Mouse (Mus musculus) lung, embryonic 16.5 days (tissue): ENCODE measurements around the gene Inpp5f. TPM values are rescaled to one million over a fixed set of nuclear protein-coding genes. Genes with fewer than 3 reads are reported as not detected.
A peak's percentile ranks its signal among the peaks of the same experiment; 100 is the strongest.
"Not testable (repeated sequence)": the region's sequence is repeated elsewhere in the genome, so short reads cannot be mapped to it uniquely, and the experiment has no call there.

Source experiments
- ATAC-seq: fragments of 200-750 bp; cut with Nextera tagmentation; 2 replicates; pipeline ENCODE4 v1.8.0; 2017; ENCODE audit warnings: low read depth, mild to moderate bottlenecking, moderate library complexity
- H3K27ac ChIP-seq: fragments of 300-500 bp; sonication (generic); 2 replicates; pipeline ENCODE4 v1.5.1; 2014; ENCODE audit warnings: mild to moderate bottlenecking, control low read depth, low read length
- H3K27me3 ChIP-seq: fragments of 300-500 bp; sonication (generic); 2 replicates; pipeline ENCODE4 v1.6.1; 2014; ENCODE audit warnings: low read depth, low read length, mixed read lengths; ENCODE audit not compliant: control insufficient read depth, insufficient read depth
- H3K36me3 ChIP-seq: fragments of 300-500 bp; sonication (generic); 2 replicates; pipeline ENCODE4 v1.6.1; 2014; ENCODE audit warnings: low read length; ENCODE audit not compliant: control insufficient read depth, insufficient read depth
- H3K4me1 ChIP-seq: fragments of 300-500 bp; sonication (generic); replicated peaks from 2 replicates; pipeline ENCODE4 v1.6.1; 2014; ENCODE audit warnings: low read length, mixed read lengths; ENCODE audit not compliant: control insufficient read depth, insufficient read depth
- H3K4me2 ChIP-seq: fragments of 300-500 bp; sonication (generic); 2 replicates; pipeline ENCODE4 v1.6.1; 2014; ENCODE audit warnings: low read depth, low read length, control low read depth
- H3K4me3 ChIP-seq: fragments of 300-500 bp; sonication (generic); 2 replicates; pipeline ENCODE4 v1.5.1; 2014; ENCODE audit warnings: mild to moderate bottlenecking, low read length, control low read depth
- H3K9ac ChIP-seq: fragments of 300-500 bp; sonication (generic); 2 replicates; pipeline ENCODE4 v1.6.1; 2014; ENCODE audit warnings: low read length, control low read depth
- H3K9me3 ChIP-seq: fragments of 300-500 bp; sonication (generic); 2 replicates; pipeline ENCODE4 v1.6.1; 2016; ENCODE audit warnings: low read length; ENCODE audit not compliant: control insufficient read depth
- WGBS: fragments of 180-500 bp; shearing (Covaris S2); extraction: QIAGEN DNeasy Blood & Tissue Kit; methylation state at CpG from one replicate; pipeline ENCODE4 v1.1.7; 2014; 5-methylcytosine and 5-hydroxymethylcytosine counted together
- polyA plus RNA-seq: library from polyadenylated mRNA; unstranded; fragments of >200 nt; fragmentation: Nextera tagmentation; extraction: Ambion mirVana; gene quantifications from 2 replicates; pipeline ENCODE4 v1.2.1, GENCODE M21; 2015

The Inpp5f gene
- 16.2 and 17.3 TPM in 2 replicates for polyA plus RNA-seq

GRCm38 (mm10) chr7:128610897-128611798 lies at the start of gene Inpp5f:
Gene Inpp5f, plus strand, starts transcription at chr7:128611328.
- ATAC-seq, result peak; percentile 100
- Histone ChIP-seq H3K4me3 (peak within 1 kb of the TSS; percentile 91), H3K9me3 (no peaks in the 10 kb centered on the region), H3K27ac (peak within 1 kb of the TSS; percentile 86), H3K4me2 (peak within 1 kb of the TSS; percentile 95), H3K9ac (peak within 1 kb of the TSS; percentile 94), H3K4me1 (peaks cover 11% of the 10 kb centered on the region), H3K27me3 (no peaks in the 10 kb centered on the region), H3K36me3 (no peaks in the 10 kb centered on the region)
- 1% methylated on average over 66 of the region's 68 CpGs for WGBS

GRCm38 (mm10) chr7:128563373-128563772 lies 47.8 kb upstream of the Inpp5f start:
- no peak overlapping the region for H3K4me2 ChIP-seq
- no peak overlapping the region for H3K4me3 ChIP-seq
- no peaks in the 10 kb centered on the region for H3K4me1 ChIP-seq
- ATAC-seq, result no peak
- 42% methylated on average over 4 of the region's 4 CpGs for WGBS
- H3K27me3 ChIP-seq, result no peaks in the 10 kb centered on the region
- no peak overlapping the region for H3K9ac ChIP-seq
- no peaks in the 10 kb centered on the region for H3K36me3 ChIP-seq
- H3K27ac ChIP-seq, result no peak overlapping the region
- no peaks in the 10 kb centered on the region for H3K9me3 ChIP-seq

DNA sequence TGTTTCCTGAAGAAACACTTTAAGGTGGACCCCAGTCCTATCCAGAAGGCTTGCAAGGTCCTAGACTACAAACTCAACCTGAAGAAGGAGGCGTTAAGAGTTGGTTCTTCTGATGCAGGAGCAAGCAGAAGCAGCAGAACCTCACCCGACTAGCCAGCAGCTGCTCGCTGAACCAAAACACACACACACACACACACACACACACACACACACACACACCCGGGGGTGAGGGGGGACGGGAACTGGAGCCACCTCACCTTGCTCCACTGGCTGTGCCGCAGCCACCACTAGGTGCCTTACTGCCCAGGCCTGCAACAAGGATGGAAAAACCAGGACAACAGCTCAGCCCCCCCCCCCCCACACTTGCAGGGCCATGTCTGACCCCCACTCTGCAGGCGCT lies 44.8 kb upstream of the Inpp5f start:
- H3K4me3 ChIP-seq, result no peak overlapping the region
- H3K4me2 ChIP-seq, result no peak overlapping the region
- no peaks in the 10 kb centered on the region for H3K9me3 ChIP-seq
- no peak for ATAC-seq
- H3K4me1 ChIP-seq, result no peaks in the 10 kb centered on the region
- no peak overlapping the region for H3K9ac ChIP-seq
- no peaks in the 10 kb centered on the region for H3K27me3 ChIP-seq
- H3K27ac ChIP-seq, result no peak overlapping the region
- 58% methylated on average over 7 of the region's 7 CpGs for WGBS
- H3K36me3 ChIP-seq, result no peaks in the 10 kb centered on the region

DNA sequence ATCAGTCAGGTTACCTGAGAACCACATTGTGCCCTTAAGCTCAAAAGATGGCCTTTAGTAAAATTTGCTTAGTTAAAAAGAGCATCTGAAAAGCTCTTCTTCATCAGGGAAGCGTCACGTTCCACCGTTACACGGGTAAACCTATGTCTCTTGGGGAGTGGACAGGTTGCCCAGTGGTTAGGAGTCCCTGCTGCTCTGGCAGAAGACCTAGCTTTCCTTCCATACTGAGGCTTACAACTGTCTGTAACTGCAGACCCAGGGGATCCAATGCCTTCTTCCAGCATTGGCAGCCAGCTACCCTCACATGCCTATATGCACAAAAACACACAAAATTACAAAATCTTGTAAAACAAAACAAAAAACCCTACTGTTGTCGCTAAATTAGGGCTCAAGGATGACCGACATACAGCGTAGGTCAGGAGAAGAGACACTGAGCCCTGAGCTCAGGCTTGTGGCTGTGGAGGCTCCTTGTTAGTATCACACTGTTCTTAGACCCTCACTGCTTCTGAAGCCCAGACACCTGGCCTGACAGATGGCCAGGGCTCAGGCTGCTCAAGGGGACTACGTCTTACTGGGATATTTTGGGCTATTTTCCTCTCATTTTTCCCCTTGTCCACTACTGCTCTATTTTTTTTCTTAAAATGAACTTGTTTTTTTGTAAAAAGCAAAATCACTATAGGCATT lies 43.4 kb upstream of the Inpp5f start:
- no peak overlapping the region for H3K9ac ChIP-seq
- no peak overlapping the region for H3K4me2 ChIP-seq
- ATAC-seq, result no peak
- WGBS, result 87% methylated on average over 8 of the region's 8 CpGs
- H3K27me3 ChIP-seq, result no peaks in the 10 kb centered on the region
- H3K4me1 ChIP-seq, result no peaks in the 10 kb centered on the region
- H3K4me3 ChIP-seq, result no peak overlapping the region
- H3K27ac ChIP-seq, result no peak overlapping the region
- H3K9me3 ChIP-seq, result no peaks in the 10 kb centered on the region
- no peaks in the 10 kb centered on the region for H3K36me3 ChIP-seq

DNA sequence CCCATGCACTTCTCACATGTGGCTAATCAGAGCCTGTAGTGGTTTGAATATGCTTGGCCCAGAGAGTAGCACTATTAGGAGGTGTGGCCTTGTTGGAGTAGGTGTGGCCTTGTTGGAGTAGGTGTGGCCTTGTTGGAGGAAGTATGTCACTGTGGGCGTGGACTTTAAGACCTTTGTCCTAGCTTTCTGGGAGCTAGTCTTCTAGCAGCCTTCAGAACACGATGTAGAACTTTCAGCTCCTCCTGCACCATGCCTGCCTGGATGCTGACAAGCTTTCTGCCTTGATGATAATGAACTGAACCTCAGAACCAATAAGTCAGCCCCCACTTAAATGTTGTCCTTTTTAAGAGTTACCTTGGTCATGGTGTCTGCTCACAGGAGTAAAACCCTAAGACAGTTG lies 41.7 kb upstream of the Inpp5f start:
- H3K36me3 ChIP-seq, ATAC-seq, H3K4me2 ChIP-seq, H3K4me3 ChIP-seq, H3K27me3 ChIP-seq, H3K4me1 ChIP-seq, H3K27ac ChIP-seq, H3K9ac ChIP-seq, H3K9me3 ChIP-seq: not testable (repeated sequence)
- 77% methylated on average over 2 of the region's 2 CpGs for WGBS

- Histone ChIP-seq H3K4me2 (no peak overlapping the region), H3K36me3 (no peaks in the 10 kb centered on the region), H3K9me3 (no peaks in the 10 kb centered on the region), H3K9ac (no peak overlapping the region), H3K27me3 (no peaks in the 10 kb centered on the region), H3K4me3 (no peak overlapping the region), H3K27ac (no peak overlapping the region), H3K4me1 (no peaks in the 10 kb centered on the region; the same call in 1 of the 2 replicates)
- 82% methylated on average over 8 of the region's 8 CpGs for WGBS
- no peak for ATAC-seq
These were observed 41.0 kb upstream of the Inpp5f start for GRCm38 (mm10) chr7:128569987-128570656.

DNA sequence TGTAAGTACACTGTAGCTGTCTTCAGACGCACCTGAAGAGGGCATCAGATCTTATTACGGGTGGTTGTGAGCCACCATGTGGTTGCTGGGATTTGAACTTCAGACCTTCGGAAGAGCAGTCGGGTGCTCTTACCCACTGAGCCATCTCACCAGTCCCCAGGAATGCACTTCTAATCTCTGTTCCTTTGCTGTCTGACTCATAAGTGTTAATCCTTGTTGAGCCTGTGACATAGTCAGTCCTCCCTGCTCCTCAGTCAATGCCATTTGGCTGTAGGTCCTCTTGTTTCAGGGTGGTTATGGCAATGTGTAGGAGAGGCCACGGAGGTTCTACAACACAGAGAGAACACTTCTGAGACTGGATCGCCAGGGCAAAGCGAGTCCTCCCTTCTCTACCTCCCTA lies 40.5 kb upstream of the Inpp5f start:
- not testable (repeated sequence) for H3K27ac ChIP-seq, H3K9ac ChIP-seq, H3K4me2 ChIP-seq, ATAC-seq, H3K27me3 ChIP-seq, H3K9me3 ChIP-seq, H3K36me3 ChIP-seq, H3K4me1 ChIP-seq, H3K4me3 ChIP-seq
- WGBS, result 80% methylated on average over 7 of the region's 7 CpGs

DNA sequence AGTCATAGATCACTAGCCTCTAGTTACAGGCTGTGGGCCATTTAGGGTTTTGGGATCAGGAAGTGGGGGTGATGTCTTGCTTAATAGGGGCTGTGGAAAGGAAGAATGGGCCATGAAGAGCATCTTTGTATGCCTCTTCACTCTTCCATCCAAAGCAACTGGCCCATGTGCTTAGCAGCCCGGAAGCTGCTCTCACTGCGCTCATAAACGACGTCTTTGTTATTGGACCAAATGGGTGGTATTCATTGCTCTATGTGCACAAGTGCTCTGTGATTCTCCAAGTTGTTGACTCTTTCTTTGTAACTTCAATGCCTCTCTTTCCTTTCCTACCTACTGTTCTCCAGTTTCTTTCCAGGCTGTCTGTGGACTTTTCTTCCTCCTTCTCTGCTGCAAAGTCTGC lies 39.1 kb upstream of the Inpp5f start:
- Histone ChIP-seq H3K9ac (no peak overlapping the region), H3K4me1 (no peaks in the 10 kb centered on the region; the same call in 1 of the 2 replicates), H3K4me3 (no peak overlapping the region), H3K36me3 (no peaks in the 10 kb centered on the region), H3K4me2 (no peak overlapping the region), H3K27ac (no peak overlapping the region), H3K9me3 (no peaks in the 10 kb centered on the region), H3K27me3 (no peaks in the 10 kb centered on the region)
- WGBS, result 63% methylated on average over 4 of the region's 4 CpGs
- no peak for ATAC-seq

DNA sequence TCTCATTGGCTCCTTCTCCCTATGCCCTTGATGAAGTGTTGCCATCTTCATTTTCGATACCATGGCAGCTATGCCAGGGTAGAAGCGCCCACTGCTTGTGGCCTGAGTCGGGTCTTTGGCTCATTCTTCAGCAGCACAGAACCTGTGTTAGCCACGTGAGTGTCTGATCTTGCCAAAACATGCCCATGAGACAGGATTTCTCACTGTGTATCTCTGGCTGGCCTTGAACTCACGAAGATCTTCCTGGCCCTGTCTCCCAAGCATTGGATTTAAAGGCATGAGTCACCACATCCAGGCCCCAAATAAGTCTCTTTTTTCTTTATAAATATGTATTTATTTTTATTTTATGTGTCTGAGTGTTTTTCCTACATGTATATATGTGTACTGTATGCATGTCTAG lies 35.9 kb upstream of the Inpp5f start:
- H3K4me2 ChIP-seq, result no peak overlapping the region
- no peaks in the 10 kb centered on the region for H3K9me3 ChIP-seq
- H3K4me3 ChIP-seq, result no peak overlapping the region
- no peak overlapping the region for H3K9ac ChIP-seq
- no peaks in the 10 kb centered on the region for H3K36me3 ChIP-seq
- no peaks in the 10 kb centered on the region for H3K27me3 ChIP-seq
- ATAC-seq, result no peak
- 86% methylated on average over 5 of the region's 5 CpGs for WGBS
- no peak overlapping the region for H3K27ac ChIP-seq
- no peaks in the 10 kb centered on the region; the same call in 1 of the 2 replicates for H3K4me1 ChIP-seq
